8 mouse cellular contexts compared by ENCODE assay signal in genomic region chr2:31962501-31963224, GRCm38 (mm10). TPM values are rescaled to one million over a fixed set of nuclear protein-coding genes. Genes with fewer than 3 reads are reported as not detected.
DNase-seq lines count a peak whose midpoint lies in the region; ATAC-seq and TF ChIP-seq lines count a peak whose summit lies in the region.

No protein-coding gene starts in this region.

- peak; percentile 32; the same call in 1 of the 2 replicates for TF ChIP-seq CTCF in gastrocnemius, adult 2 months (IDR thresholded peaks at IDR 0.05)
- TF ChIP-seq CTCF in left cerebral cortex, adult 2 months (IDR thresholded peaks at IDR 0.05) = no peak; the same call in 1 of the 2 replicates

- H3K4me3 ChIP-seq in gastrocnemius, adult 2 months = no peak overlapping the region
- no peak overlapping the region for H3K4me3 ChIP-seq in embryonic facial prominence, embryonic 11.5 days (ENCODE audit: low read depth, low read length)
- no peak overlapping the region for H3K4me3 ChIP-seq in intestine, embryonic 14.5 days (ENCODE audit: low read depth, low read length)
- H3K4me3 ChIP-seq in left cerebral cortex, adult 2 months = no peak overlapping the region
- H3K4me3 ChIP-seq in midbrain, embryonic 13.5 days (replicated peaks) = no peak overlapping the region

- H3K9me3 ChIP-seq in embryonic facial prominence, embryonic 11.5 days (replicated peaks; ENCODE audit: control insufficient read depth, low read length) = no peaks in the 10 kb centered on the region
- no peaks in the 10 kb centered on the region for H3K9me3 ChIP-seq in intestine, embryonic 14.5 days (ENCODE audit: control insufficient read depth, low read length)
- no peaks in the 10 kb centered on the region for H3K9me3 ChIP-seq in midbrain, embryonic 13.5 days

- peak overlapping the region; percentile 43; the same call in 1 of the 2 replicates for H3K27ac ChIP-seq in gastrocnemius, adult 2 months
- no peak overlapping the region for H3K27ac ChIP-seq in embryonic facial prominence, embryonic 11.5 days (replicated peaks; ENCODE audit: low read depth, low read length)
- H3K27ac ChIP-seq in intestine, embryonic 14.5 days (ENCODE audit: low read depth) = peak overlapping the region; percentile 18; the same call in 1 of the 2 replicates
- H3K27ac ChIP-seq in left cerebral cortex, adult 2 months = peak overlapping the region; percentile 78
- peak overlapping the region; percentile 78 for H3K27ac ChIP-seq in midbrain, embryonic 13.5 days

- peak; percentile 52 for DNase-seq in gastrocnemius, adult 2 months
- no peak for DNase-seq in gastrocnemius, postnatal 25 days
- peak; percentile 3 for DNase-seq in embryonic facial prominence, embryonic 11.5 days (ENCODE audit: low spot score)
- no peak for DNase-seq in intestine, embryonic 14.5 days (ENCODE audit: low spot score)
- peak; percentile 17 to 53 for DNase-seq in left cerebral cortex, adult 2 months (ENCODE audit: extremely low spot score in 1 of 2, low spot score in 2 of 2)
- no peak for DNase-seq in spleen, postnatal 10 days (ENCODE audit: low spot score in 2 of 2)
- no peak for DNase-seq in adrenal gland, postnatal 10 days

- no peaks in the 10 kb centered on the region for H3K27me3 ChIP-seq in embryonic facial prominence, embryonic 11.5 days (ENCODE audit: control insufficient read depth, insufficient read depth, low read length)
- no peaks in the 10 kb centered on the region for H3K27me3 ChIP-seq in intestine, embryonic 14.5 days (replicated peaks; ENCODE audit: control insufficient read depth, insufficient read depth, low read length)
- H3K27me3 ChIP-seq in midbrain, embryonic 13.5 days = no peaks in the 10 kb centered on the region

- no peak overlapping the region for H3K9ac ChIP-seq in embryonic facial prominence, embryonic 11.5 days (replicated peaks; ENCODE audit: low read length)
- no peak overlapping the region for H3K9ac ChIP-seq in intestine, embryonic 14.5 days (ENCODE audit: low read length)
- peak overlapping the region; percentile 32; the same call in 1 of the 2 replicates for H3K9ac ChIP-seq in midbrain, embryonic 13.5 days (replicated peaks)

- no peak overlapping the region for H3K4me2 ChIP-seq in embryonic facial prominence, embryonic 11.5 days (ENCODE audit: low read depth, low read length)
- no peak overlapping the region for H3K4me2 ChIP-seq in intestine, embryonic 14.5 days (ENCODE audit: low read length)
- H3K4me2 ChIP-seq in midbrain, embryonic 13.5 days (replicated peaks) = no peak overlapping the region

- ATAC-seq in embryonic facial prominence, embryonic 11.5 days (replicated peaks; ENCODE audit: insufficient number of reproducible peaks, low FRiP score, low TSS enrichment, low read depth) = peak; percentile 58; the same call in 1 of the 2 replicates
- peak; percentile 58 for ATAC-seq in intestine, embryonic 14.5 days (replicated peaks; ENCODE audit: low FRiP score, low TSS enrichment, low read depth)
- ATAC-seq in midbrain, embryonic 13.5 days = peak; percentile 91

- intact Hi-C loops in gastrocnemius, adult 2 months (cut with DNase I) = no loop called here
- intact Hi-C loops in left cerebral cortex, adult 2 months (cut with DNase I) = no loop called here

- WGBS in embryonic facial prominence, embryonic 11.5 days = 49% methylated on average over 8 of the region's 8 CpGs
- WGBS in intestine, embryonic 14.5 days = 77% methylated on average over 8 of the region's 8 CpGs
- 60% methylated on average over 8 of the region's 8 CpGs for WGBS in midbrain, embryonic 13.5 days

- H3K36me3 ChIP-seq in embryonic facial prominence, embryonic 11.5 days (replicated peaks; ENCODE audit: control insufficient read depth, insufficient read depth, low read depth, low read length) = no peaks in the 10 kb centered on the region
- 0 out of 2 replicates have a peak, but pooled peaks cover 3% of the 10 kb centered on the region for H3K36me3 ChIP-seq in intestine, embryonic 14.5 days (ENCODE audit: control insufficient read depth, insufficient read depth, low read length)
- H3K36me3 ChIP-seq in midbrain, embryonic 13.5 days = no peaks in the 10 kb centered on the region

- no peaks in the 10 kb centered on the region for H3K4me1 ChIP-seq in embryonic facial prominence, embryonic 11.5 days (ENCODE audit: control insufficient read depth, insufficient read depth, low read length)
- no peaks in the 10 kb centered on the region for H3K4me1 ChIP-seq in intestine, embryonic 14.5 days (replicated peaks; ENCODE audit: control insufficient read depth, insufficient read depth, low read length)
- H3K4me1 ChIP-seq in midbrain, embryonic 13.5 days (replicated peaks) = peaks cover 17% of the 10 kb centered on the region

RNA-seq across cellular contexts. Expression of gene Nup214, which starts 11.6 kb away (rescaled TPM):
- 10 to 100 TPM; 21.1 to 24.3 TPM for total RNA-seq in gastrocnemius, adult 2 months (2021)
- 10 to 100 TPM; 18.6 to 21.4 TPM for total RNA-seq in gastrocnemius, postnatal 25 days (2021)
- polyA plus RNA-seq in embryonic facial prominence, embryonic 11.5 days (2014; fragmentation: Nextera tagmentation; extraction: Ambion mirVana) = 74.7 and 78.2 TPM in 2 replicates
- polyA plus RNA-seq in intestine, embryonic 14.5 days (2014; fragmentation: Nextera tagmentation; extraction: Ambion mirVana) = 70.9 and 75.7 TPM in 2 replicates
- total RNA-seq in left cerebral cortex, adult 2 months (2021) = 10 to 100 TPM; 63.9 to 65.9 TPM
- 84.5 and 91.4 TPM in 2 replicates for polyA plus RNA-seq in midbrain, embryonic 13.5 days (2015; fragmentation: Nextera tagmentation; extraction: Ambion mirVana)
- total RNA-seq in adrenal gland, postnatal 10 days (2021) = 10 to 100 TPM; 47.4 to 57.8 TPM

RNA-seq across cellular contexts. Expression of gene Aif1l, which starts 12.7 kb away (rescaled TPM):
- total RNA-seq in gastrocnemius, adult 2 months (2021) = 1 to 10 TPM; 2.1 to 2.7 TPM
- 1 to 10 TPM; 4.2 to 5.8 TPM for total RNA-seq in gastrocnemius, postnatal 25 days (2021)
- 83.5 and 84.3 TPM in 2 replicates for polyA plus RNA-seq in embryonic facial prominence, embryonic 11.5 days (2014; fragmentation: Nextera tagmentation; extraction: Ambion mirVana)
- polyA plus RNA-seq in intestine, embryonic 14.5 days (2014; fragmentation: Nextera tagmentation; extraction: Ambion mirVana) = 20.2 and 25.2 TPM in 2 replicates
- 1 to 10 TPM; 3.6 to 4.8 TPM for total RNA-seq in left cerebral cortex, adult 2 months (2021)
- 32.1 and 32.6 TPM in 2 replicates for polyA plus RNA-seq in midbrain, embryonic 13.5 days (2015; fragmentation: Nextera tagmentation; extraction: Ambion mirVana)
- 10 to 100 TPM in 1 of 2 experiments, 1 to 10 TPM in 1; 8.3 to 14.1 TPM for total RNA-seq in adrenal gland, postnatal 10 days (2021)

Comparison
In these comparisons a context has a peak if more than half of its experiments do, and no peak if none do; other contexts are left out.
1. DNase-seq: peak in gastrocnemius, adult 2 months (single experiment), embryonic facial prominence, embryonic 11.5 days (single experiment) and left cerebral cortex, adult 2 months (2 of 2); none in gastrocnemius, postnatal 25 days (single experiment), intestine, embryonic 14.5 days (single experiment), spleen, postnatal 10 days (0 of 2) and adrenal gland, postnatal 10 days (single experiment).
2. Peak in every context shown above with its lines, with median percentiles within 50 percentile points of each other: ATAC-seq.